In the genomic region with DNA sequence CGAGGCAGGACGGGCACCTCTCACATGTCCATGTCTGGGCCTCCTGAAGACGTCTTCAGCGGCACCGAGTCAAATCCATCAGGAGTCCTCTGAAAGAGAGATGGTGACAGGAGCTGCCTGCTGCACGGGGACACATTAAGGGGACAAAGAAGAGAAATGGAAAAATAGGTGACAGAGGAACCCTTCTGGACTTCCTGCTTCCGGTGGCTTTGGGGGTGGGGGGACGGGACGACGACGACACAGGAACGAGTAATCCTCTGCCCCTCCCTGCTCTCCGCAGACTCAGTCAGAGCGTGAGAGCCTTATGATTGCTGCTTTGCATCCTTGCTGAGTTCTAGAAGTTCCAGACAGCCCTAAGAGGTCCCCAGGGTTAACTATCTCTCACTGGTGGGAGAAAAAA, we compare ENCODE assay signal across 11 mouse cellular contexts. TPM values are rescaled to one million over a fixed set of nuclear protein-coding genes. Genes with fewer than 3 reads are reported as not detected.
DNase-seq lines count a peak whose midpoint lies in the region; ATAC-seq lines count a peak whose summit lies in the region.
"Had no signal": no experiment of that assay in that cellular context is flagged by ENCODE, and none has a peak within 500 bp of the region (broad histone marks: within the 10 kb centered on the region; RNA-seq: fewer than 3 reads in every experiment).

No protein-coding gene starts in this region.

- H3K9ac ChIP-seq in hindbrain, embryonic 11.5 days (ENCODE audit: low read depth, low read length): no peak overlapping the region

- H3K9me3 ChIP-seq in hindbrain, embryonic 10.5 days: no peaks in the 10 kb centered on the region
- no peaks in the 10 kb centered on the region for H3K9me3 ChIP-seq in hindbrain, embryonic 11.5 days (ENCODE audit: control insufficient read depth, low read length)

- H3K27me3 ChIP-seq in hindbrain, embryonic 10.5 days (ENCODE audit: insufficient read depth, poor library complexity, severe bottlenecking): no peaks in the 10 kb centered on the region
- no peaks in the 10 kb centered on the region for H3K27me3 ChIP-seq in hindbrain, embryonic 11.5 days (ENCODE audit: control insufficient read depth, insufficient read depth, low read length)
- H3K27me3 ChIP-seq: Patski had no signal

- 0 out of 2 replicates have a peak overlapping the region, but pooled peaks have one; percentile 13 for H3K27ac ChIP-seq in hindbrain, embryonic 10.5 days
- no peak overlapping the region for H3K27ac ChIP-seq in hindbrain, embryonic 11.5 days (ENCODE audit: low read depth, low read length)

- H3K4me2 ChIP-seq in hindbrain, embryonic 11.5 days (replicated peaks; ENCODE audit: low read depth, low read length): no peak overlapping the region

- H3K4me3 ChIP-seq in hindbrain, embryonic 10.5 days: peak overlapping the region; percentile 4; the same call in 1 of the 2 replicates
- no peak overlapping the region for H3K4me3 ChIP-seq in hindbrain, embryonic 11.5 days (ENCODE audit: low read depth, low read length)
- H3K4me3 ChIP-seq: myocyte had no signal

- H3K4me1 ChIP-seq in hindbrain, embryonic 10.5 days (replicated peaks): peaks cover 4% of the 10 kb centered on the region; the same call in 1 of the 2 replicates
- no peaks in the 10 kb centered on the region for H3K4me1 ChIP-seq in hindbrain, embryonic 11.5 days (replicated peaks; ENCODE audit: control insufficient read depth, insufficient read depth, low read length)

- no peaks in the 10 kb centered on the region for H3K36me3 ChIP-seq in hindbrain, embryonic 10.5 days
- no peaks in the 10 kb centered on the region for H3K36me3 ChIP-seq in hindbrain, embryonic 11.5 days (ENCODE audit: control insufficient read depth, insufficient read depth, low read length)

- no peak for ATAC-seq in hindbrain, embryonic 11.5 days (ENCODE audit: low FRiP score)
- peak; percentile 76 for ATAC-seq in activated CD4-positive, CD25-positive, alpha-beta regulatory T cell, adult 4 months
- peak; percentile 81 for ATAC-seq in megakaryocyte, adult 5-6 weeks (ENCODE audit: poor library complexity, severe bottlenecking)

- 62% methylated on average over 14 of the region's 14 CpGs for WGBS in hindbrain, embryonic 10.5 days
- WGBS in hindbrain, embryonic 11.5 days: 66% methylated on average over 14 of the region's 14 CpGs

- DNase-seq in hindbrain, embryonic 10.5 days (ENCODE audit: low spot score): no peak
- DNase-seq in hindbrain, embryonic 11.5 days (ENCODE audit: low spot score): no peak
- DNase-seq in B cell, adult 2 months: peak; percentile 19 to 27
- no peak for DNase-seq in ovary, postnatal 14 days (ENCODE audit: low spot score)
- DNase-seq in embryo, embryonic 11 days: no peak
- no peak for DNase-seq in kidney, postnatal 10 days
- DNase-seq: cerebellum, adult 11-12 months had no signal

RNA-seq across cellular contexts. Expression of a gene that starts 13.4 kb away (rescaled TPM):
- 161 and 177 TPM in 2 replicates for polyA plus RNA-seq in hindbrain, embryonic 10.5 days (2016; fragmentation: Nextera tagmentation; extraction: Ambion mirVana)
- 181 and 206 TPM in 2 replicates for polyA plus RNA-seq in hindbrain, embryonic 11.5 days (2014; fragmentation: Nextera tagmentation; extraction: Ambion mirVana)
- 100 to 1,000 TPM; 146 to 151 TPM for polyA plus RNA-seq in activated CD4-positive, CD25-positive, alpha-beta regulatory T cell, adult 4 months (2017; shearing (Covaris generic))
- 19.2 and 19.9 TPM in 2 replicates for total RNA-seq in megakaryocyte, adult 5-6 weeks (2015)
- total RNA-seq in megakaryocyte, adult 5-6 weeks (2017): 241 and 283 TPM in 2 replicates

RNA-seq across cellular contexts. Expression of a gene that starts 43.0 kb away (rescaled TPM):
- polyA plus RNA-seq in hindbrain, embryonic 10.5 days (2016; fragmentation: Nextera tagmentation; extraction: Ambion mirVana): 58.1 and 79.1 TPM in 2 replicates
- 76.7 and 101 TPM in 2 replicates for polyA plus RNA-seq in hindbrain, embryonic 11.5 days (2014; fragmentation: Nextera tagmentation; extraction: Ambion mirVana)
- under 1 TPM; 0.33 to 0.65 TPM for polyA plus RNA-seq in activated CD4-positive, CD25-positive, alpha-beta regulatory T cell, adult 4 months (2017; shearing (Covaris generic))
- 0.75 and 0.94 TPM in 2 replicates for total RNA-seq in megakaryocyte, adult 5-6 weeks (2015)
- total RNA-seq in megakaryocyte, adult 5-6 weeks (2017): 0.22 and 0.81 TPM in 2 replicates
- polyA plus RNA-seq: myocyte had no signal

Comparison
In these comparisons a context has a peak if more than half of its experiments do, and no peak if none do; other contexts are left out.
1. DNase-seq: peak in B cell, adult 2 months (2 of 2); none in hindbrain, embryonic 10.5 days (single experiment), hindbrain, embryonic 11.5 days (single experiment), ovary, postnatal 14 days (single experiment), embryo, embryonic 11 days (single experiment) and kidney, postnatal 10 days (single experiment).
2. RNA of a gene that starts 43.0 kb away (polyA plus RNA-seq): 76.7 to 101 TPM in hindbrain, embryonic 11.5 days and 58.1 to 79.1 TPM in hindbrain, embryonic 10.5 days; 0.33 to 0.65 TPM in activated CD4-positive, CD25-positive, alpha-beta regulatory T cell, adult 4 months; every median in the first group is over 10 times any median in the second.